Mouse (Mus musculus) T-helper 2 cell (primary cell): ENCODE measurements at regions not wholly inside any gene's neighbourhood (a gene's known extent, or its start where the extent isn't known, plus 50 kb on each side); places are given as distances from the start of the nearest gene placed in this dataset.

ENCODE experiments used
- in situ Hi-C: fragments of 300-600 bp; cut with MboI, MseI; formaldehyde crosslinking; loops from one replicate; pipeline ENCODE4 v1.15.1; 2025; ENCODE audit warnings: high pct_unique_total_duplicates

GRCm38 (mm10) chr2:72800696-72801095 lies 179.6 kb downstream of the Sp3 start:
- in situ Hi-C loops = no loop called here

- in situ Hi-C loops = no loop called here
Measured at GRCm38 (mm10) chr2:72813282-72813974, 166.8 kb downstream of the Sp3 start.

DNA sequence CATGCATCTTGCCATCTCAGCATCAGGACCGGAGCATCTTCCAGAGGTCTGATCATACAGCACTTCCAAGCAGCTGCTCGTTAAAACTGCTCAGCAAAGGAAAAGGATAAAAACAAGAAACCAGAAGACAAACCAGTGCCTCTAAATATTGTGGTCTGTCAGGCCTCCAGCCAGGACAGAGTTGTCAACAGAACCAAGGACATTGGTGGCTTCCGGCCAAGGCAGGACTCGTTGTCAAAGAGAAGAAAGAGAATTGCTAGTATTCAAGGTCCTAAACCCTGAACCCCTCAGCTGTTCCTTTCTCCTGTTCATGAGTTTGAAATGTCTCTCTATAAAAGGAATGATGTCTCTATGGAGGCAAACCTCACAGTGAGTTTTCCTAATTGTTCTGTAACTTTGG lies 155.0 kb downstream of the Sp3 start:
- in situ Hi-C loops = loop anchor here (5.0 to 25.0 kb wide), 2 partner anchors 62 to 637 kb away; no protein-coding TSS in a partner anchor

DNA sequence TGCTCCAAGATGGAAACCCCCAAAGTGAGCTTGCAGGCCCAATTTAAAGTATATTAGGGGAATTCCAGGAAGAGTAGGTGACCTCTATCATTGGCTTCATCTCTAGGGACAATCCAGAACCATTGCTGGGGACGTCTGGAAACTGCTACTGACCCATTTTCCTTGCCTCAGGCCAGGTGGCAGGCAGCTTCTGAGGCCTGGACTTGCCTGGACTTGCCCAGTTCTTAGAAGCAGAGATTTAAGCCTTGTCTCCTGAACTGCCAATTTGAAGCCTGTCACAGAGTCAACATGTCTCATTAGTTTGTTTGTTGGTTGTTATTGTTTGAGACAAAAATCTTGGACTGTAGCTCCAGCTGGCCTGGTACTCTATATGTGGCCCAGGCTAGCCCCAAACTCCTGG lies 151.1 kb downstream of the Sp3 start:
- in situ Hi-C loops = loop anchor here (5.0 to 25.0 kb wide), 2 partner anchors 58 to 633 kb away; no protein-coding TSS in a partner anchor

- in situ Hi-C loops = loop anchor here (10.0 to 25.0 kb wide), 2 partner anchors 630 to 1298 kb away; no protein-coding TSS in a partner anchor
Measured at GRCm38 (mm10) chr2:72832770-72833169, 147.5 kb downstream of the Sp3 start.

DNA sequence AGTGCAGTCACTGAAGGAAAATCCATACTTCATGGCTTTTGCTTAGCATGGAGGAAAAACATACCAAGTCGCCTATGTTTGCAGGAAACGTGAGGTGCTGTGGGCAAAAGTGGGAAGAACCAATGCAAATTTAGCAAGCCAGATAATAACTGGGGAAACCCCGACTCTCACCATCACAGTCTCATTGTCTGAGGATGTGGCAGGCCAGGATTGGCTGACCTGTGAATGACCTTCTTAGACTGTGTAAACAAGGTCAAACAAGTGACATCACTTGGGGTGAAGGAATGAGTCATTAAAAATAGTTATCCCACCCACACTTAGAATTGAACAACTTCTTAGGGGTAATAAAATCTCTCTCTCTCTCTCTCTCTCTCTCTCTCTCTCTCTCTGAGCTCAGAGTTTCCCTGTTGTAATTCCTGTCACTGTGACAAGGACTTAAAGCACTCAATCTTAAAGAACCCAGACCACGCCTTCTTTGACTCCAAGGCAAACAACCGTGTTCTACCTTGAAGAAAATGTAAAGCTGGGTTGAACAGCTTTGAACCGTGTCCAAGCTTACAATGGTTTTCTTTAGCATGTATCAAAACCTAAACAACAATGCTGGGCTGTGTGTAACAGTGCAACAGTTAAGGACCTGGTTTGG lies 142.0 kb downstream of the Sp3 start:
- in situ Hi-C loops = loop anchor here (10.0 to 25.0 kb wide), 2 partner anchors 624 to 1303 kb away; no protein-coding TSS in a partner anchor

- in situ Hi-C loops = loop anchor here (10.0 to 25.0 kb wide), 2 partner anchors 623 to 1305 kb away; no protein-coding TSS in a partner anchor
Measured at GRCm38 (mm10) chr2:72839673-72840072, 140.6 kb downstream of the Sp3 start.

- in situ Hi-C loops = loop anchor here (25.0 kb wide), 1 partner anchor 621 kb away; no protein-coding TSS in a partner anchor
Measured at GRCm38 (mm10) chr2:72841367-72841766, 138.9 kb downstream of the Sp3 start.

GRCm38 (mm10) chr2:72843610-72844009 lies 136.6 kb downstream of the Sp3 start:
- in situ Hi-C loops = loop anchor here (25.0 kb wide), 1 partner anchor 619 kb away; no protein-coding TSS in a partner anchor

GRCm38 (mm10) chr2:72849441-72850192 lies 130.6 kb downstream of the Sp3 start:
- in situ Hi-C loops = loop anchor here (10.0 to 25.0 kb wide), 3 partner anchors 565 to 1525 kb away; partner anchors contain the start of gene Map3k20

GRCm38 (mm10) chr2:72852509-72852908 lies 127.7 kb downstream of the Sp3 start:
- in situ Hi-C loops = loop anchor here (10.0 kb wide), 2 partner anchors 568 to 1528 kb away; partner anchors contain the start of gene Map3k20

DNA sequence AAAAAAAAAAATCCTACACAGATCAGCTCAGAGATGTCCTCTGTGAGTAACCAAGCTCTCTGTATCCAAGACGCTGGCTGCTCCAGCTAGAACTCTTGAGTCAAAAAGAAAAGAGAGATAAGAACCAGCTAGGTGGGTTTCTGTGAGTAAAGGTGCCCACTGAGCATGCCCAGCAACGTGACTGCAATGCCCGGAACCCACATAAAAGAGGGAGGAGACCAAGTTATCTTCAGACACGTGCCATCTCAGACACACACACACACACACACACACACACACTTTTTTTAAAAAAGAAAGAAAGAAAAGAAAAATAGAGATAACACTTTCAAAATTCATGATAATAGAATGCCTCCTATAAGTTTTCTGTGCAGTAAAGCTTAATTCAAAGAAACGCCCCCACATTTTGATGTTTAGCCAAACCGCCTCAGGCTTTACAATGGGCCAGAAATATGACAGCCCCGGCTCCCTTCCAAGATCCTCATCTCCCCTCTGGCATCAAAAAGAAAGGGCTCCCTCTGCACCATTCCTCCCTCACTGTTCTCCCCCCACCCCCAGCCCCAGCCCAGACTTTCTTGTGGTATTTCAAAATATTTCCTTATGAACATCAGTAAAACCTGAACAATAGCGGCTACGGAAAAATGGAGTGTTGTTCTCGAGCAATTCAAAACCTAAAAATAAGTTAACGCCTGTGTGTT lies 124.8 kb downstream of the Sp3 start:
- in situ Hi-C loops = loop anchor here (10.0 kb wide), 2 partner anchors 571 to 1531 kb away; partner anchors contain the start of gene Map3k20

DNA sequence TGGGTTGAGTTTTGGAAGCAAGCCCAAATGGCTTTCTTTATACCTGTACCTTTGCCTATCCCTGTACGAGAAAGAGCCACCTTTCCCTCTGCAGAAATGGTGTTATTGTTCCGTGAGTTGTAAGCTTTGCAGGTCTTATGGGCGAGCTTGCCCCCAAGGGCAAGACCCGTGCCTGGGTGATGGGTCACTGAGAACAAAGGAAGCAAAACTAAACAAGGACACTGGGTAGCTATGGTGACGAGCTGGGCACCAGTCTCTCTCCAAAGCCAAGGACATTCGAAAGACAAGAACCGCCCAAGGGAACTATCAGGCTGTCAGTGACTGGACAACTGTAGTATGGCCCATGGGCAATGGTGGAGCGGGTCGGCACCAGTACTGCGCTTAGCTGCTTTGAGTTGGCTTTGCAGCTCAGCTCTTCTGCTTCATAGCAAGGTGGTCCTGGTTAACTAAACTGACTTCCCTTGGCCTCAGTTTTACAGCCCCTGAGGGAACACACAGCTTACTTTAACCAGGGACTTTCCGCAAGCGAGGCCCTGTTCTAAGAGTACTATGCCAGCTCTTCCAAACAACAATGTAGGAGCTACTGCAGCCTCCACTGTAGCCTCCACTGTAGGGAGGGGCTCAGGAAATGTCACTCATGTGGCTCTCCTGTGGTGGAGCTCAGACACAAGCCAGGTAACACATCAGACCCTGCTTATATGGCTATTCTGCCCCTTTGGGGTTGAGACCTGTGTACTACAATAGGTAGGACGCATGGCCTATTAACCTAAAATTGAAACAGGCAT lies 124.1 kb downstream of the Sp3 start:
- in situ Hi-C loops = loop anchor here (10.0 kb wide), 2 partner anchors 571 to 1531 kb away; partner anchors contain the start of gene Map3k20

DNA sequence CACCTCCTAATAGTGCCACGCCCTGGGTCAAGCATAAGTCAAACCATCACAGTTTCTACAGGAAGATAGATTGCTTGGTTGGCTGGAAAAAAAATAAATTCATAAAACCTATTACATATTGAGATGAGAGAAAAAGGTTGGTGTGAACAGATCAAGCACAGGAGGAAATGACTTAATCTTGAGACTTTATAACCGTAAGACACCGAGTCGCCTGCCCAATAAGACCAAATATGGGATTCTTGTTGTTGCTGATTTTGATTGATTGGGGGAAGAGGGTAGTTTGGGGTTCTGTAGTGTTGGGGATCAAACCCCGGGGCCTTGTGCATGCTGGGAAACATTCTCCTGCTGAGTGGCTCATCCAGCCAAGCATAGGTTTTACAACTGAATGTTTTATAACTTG lies 122.9 kb downstream of the Sp3 start:
- in situ Hi-C loops = loop anchor here (10.0 kb wide), 2 partner anchors 573 to 1533 kb away; partner anchors contain the start of gene Map3k20

GRCm38 (mm10) chr2:72865462-72866365 lies 114.5 kb downstream of the Sp3 start:
- in situ Hi-C loops = no loop called here

- in situ Hi-C loops = no loop called here
Measured at GRCm38 (mm10) chr2:72866366-72866688, 113.9 kb downstream of the Sp3 start.

DNA sequence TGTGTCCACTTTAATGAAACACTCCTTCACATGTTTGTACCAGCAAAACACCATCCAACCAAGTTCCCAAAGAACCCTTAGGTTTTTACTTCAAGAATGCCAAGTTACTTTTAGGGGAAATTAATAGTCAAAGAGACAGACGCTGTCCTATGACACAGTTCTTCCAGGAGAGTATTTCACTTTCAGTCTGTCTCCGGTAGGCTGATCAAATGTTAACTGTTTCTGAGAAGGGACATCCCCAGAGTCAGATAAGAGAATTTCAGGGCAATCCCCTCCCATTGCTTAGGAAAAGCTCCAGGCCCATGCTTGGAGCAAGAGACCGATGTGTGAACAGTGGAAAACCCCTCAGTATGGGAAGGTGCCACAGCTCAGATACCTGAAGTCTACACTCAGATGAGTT lies 112.1 kb downstream of the Sp3 start:
- in situ Hi-C loops = no loop called here

DNA sequence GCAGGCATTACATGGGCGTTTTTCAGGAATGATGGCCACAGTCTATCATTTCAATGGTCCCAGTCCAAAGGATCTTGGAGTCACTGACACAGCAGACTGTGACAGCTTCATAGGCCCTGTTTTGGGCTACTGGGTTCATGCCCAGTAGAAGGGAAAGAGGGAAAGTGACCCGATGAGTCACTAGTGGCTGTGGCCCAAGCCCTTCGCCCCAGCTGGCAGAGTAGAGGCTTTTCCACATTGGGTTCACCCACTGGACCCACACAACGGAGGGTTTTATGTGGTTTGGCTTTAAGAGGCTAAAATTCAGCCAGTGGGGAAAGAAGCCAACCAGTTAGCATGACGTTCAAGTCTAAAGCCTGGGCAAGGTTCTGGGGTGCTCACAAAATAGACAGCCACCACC lies 108.4 kb downstream of the Sp3 start:
- in situ Hi-C loops = no loop called here

DNA sequence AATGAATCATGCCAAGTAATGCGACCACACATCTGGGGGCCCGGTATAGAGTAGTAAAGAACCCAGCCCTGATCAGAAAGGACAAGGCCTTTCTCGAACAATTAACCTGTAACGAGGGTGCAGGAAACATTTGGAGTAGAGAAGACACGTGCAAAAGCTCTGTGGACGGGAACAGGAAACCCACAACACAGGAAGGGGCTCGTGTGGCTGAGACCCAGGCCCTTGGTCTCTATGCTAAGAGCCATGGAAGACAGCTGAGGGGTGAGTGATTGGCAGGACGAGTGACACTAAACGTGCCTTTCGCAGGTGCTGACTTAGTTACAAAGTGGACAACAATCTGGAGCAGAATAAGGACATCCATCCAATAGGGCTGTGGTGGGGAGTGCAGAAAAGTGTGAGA lies 106.3 kb downstream of the Sp3 start:
- in situ Hi-C loops = no loop called here
